Mouse (Mus musculus) G1E-ER4 (cell line): ENCODE results near the gene Slc25a1. TPM values are rescaled to one million over a fixed set of nuclear protein-coding genes. Genes with fewer than 3 reads are reported as not detected.

Experiments used
- GATA1 ChIP-seq: IDR thresholded peaks from one replicate; pipeline ENCODE4 v1.8.0; 2012; ENCODE audit warnings: low read length, inconsistent platforms
- polyA plus RNA-seq: library from polyadenylated mRNA; stranded (reverse); fragments of >175 nt; gene quantifications from 2 replicates; pipeline ENCODE4 v1.2.3, GENCODE M21; 2012

Gene Slc25a1
- polyA plus RNA-seq, 1 experiment = 287 TPM

- no peak for TF ChIP-seq GATA1
Observed at GRCm38 (mm10) chr16:17929211-17929610, 1.2 kb upstream of the Slc25a1 start.

GRCm38 (mm10) chr16:17928627-17929104 is 647 bp upstream of the Slc25a1 start:
- no peak for TF ChIP-seq GATA1

- TF ChIP-seq GATA1 = no peak
Observed at GRCm38 (mm10) chr16:17927351-17928082, 502 bp downstream of the Slc25a1 start.

GRCm38 (mm10) chr16:17922163-17922538 is 5.9 kb downstream of the Slc25a1 start:
- no peak for TF ChIP-seq GATA1

GRCm38 (mm10) chr16:17921325-17922162 is 6.5 kb downstream of the Slc25a1 start:
- TF ChIP-seq GATA1 = no peak

- TF ChIP-seq GATA1 = no peak
Observed at GRCm38 (mm10) chr16:17920586-17920985, 7.4 kb downstream of the Slc25a1 start.

GRCm38 (mm10) chr16:17914307-17915249 is 13.4 kb downstream of the Slc25a1 start, which contains the start of gene Gsc2:
Gene Gsc2 (minus strand): TSS chr16:17915059.
- no peak for TF ChIP-seq GATA1

GRCm38 (mm10) chr16:17911052-17911595 is 16.9 kb downstream of the Slc25a1 start, which contains the start of gene Ess2:
Gene Ess2 (minus strand): TSS chr16:17911348.
- no peak for TF ChIP-seq GATA1

GRCm38 (mm10) chr16:17898462-17898861 is 29.6 kb downstream of the Slc25a1 start, which contains the start of the genes Dgcr2 and Tssk2:
Gene Dgcr2 (minus strand): TSS chr16:17898562.
Gene Tssk2 (plus strand): TSS chr16:17898637.
- no peak for TF ChIP-seq GATA1

GRCm38 (mm10) chr16:17896091-17896490 is 31.9 kb downstream of the Slc25a1 start:
- no peak for TF ChIP-seq GATA1

- TF ChIP-seq GATA1 = no peak
Observed at GRCm38 (mm10) chr16:17893923-17894322, 34.1 kb downstream of the Slc25a1 start, which contains the start of gene Tssk1. Gene Tssk1 (plus strand): TSS chr16:17894223.

- no peak for TF ChIP-seq GATA1
Observed at GRCm38 (mm10) chr16:17892606-17893005, 35.4 kb downstream of the Slc25a1 start.

GRCm38 (mm10) chr16:17891567-17891959 is 36.5 kb downstream of the Slc25a1 start, which contains the start of gene Gm20518:
Gene Gm20518 (minus strand): TSS chr16:17891671.
- TF ChIP-seq GATA1 = no peak

- TF ChIP-seq GATA1 = no peak
Observed at GRCm38 (mm10) chr16:17890917-17891566, 37.0 kb downstream of the Slc25a1 start.
